Mouse (Mus musculus): ENCODE results near the gene 1110059E24Rik. TPM values are rescaled to one million over a fixed set of nuclear protein-coding genes. Genes with fewer than 3 reads are reported as not detected.

The 1110059E24Rik gene
- polyA plus RNA-seq, 1 experiment: 4.8 TPM

- Histone ChIP-seq H3K4me3 (ENCODE audit: control insufficient read depth, insufficient read depth, low read length) (no peak overlapping the region), H3K27me3 (ENCODE audit: control insufficient read depth, insufficient read depth, low read length) (no peaks in the 10 kb centered on the region), H3K4me1 (replicated peaks; ENCODE audit: control insufficient read depth, insufficient read depth, low read length) (no peaks in the 10 kb centered on the region), H3K36me3 (ENCODE audit: control insufficient read depth, insufficient read depth, low read length) (no peaks in the 10 kb centered on the region), H3K27ac (ENCODE audit: control insufficient read depth, insufficient read depth, low read length) (no peak overlapping the region)
- WGBS: 90% methylated on average over 5 of the region's 5 CpGs
- DNase-seq: no peak
- TF ChIP-seq POLR2A (IDR thresholded peaks at IDR 0.05; ENCODE audit: control insufficient read depth, extremely low read depth, insufficient read depth, low read length, poor library complexity): no peak
- TF ChIP-seq CTCF (IDR thresholded peaks at IDR 0.05; ENCODE audit: borderline replicate concordance, control insufficient read depth, extremely low read depth, insufficient read depth, low read length, poor library complexity): no peak
Measured at GRCm38 (mm10) chr19:21551921-21552536, 100.7 kb downstream of the 1110059E24Rik start.

GRCm38 (mm10) chr19:21549713-21550112 lies 103.1 kb downstream of the 1110059E24Rik start:
- H3K36me3 ChIP-seq (ENCODE audit: control insufficient read depth, insufficient read depth, low read length): no peaks in the 10 kb centered on the region
- TF ChIP-seq POLR2A (IDR thresholded peaks at IDR 0.05; ENCODE audit: control insufficient read depth, extremely low read depth, insufficient read depth, low read length, poor library complexity): no peak
- TF ChIP-seq CTCF (IDR thresholded peaks at IDR 0.05; ENCODE audit: borderline replicate concordance, control insufficient read depth, extremely low read depth, insufficient read depth, low read length, poor library complexity): no peak
- H3K27ac ChIP-seq (ENCODE audit: control insufficient read depth, insufficient read depth, low read length): no peak overlapping the region
- no peak for DNase-seq
- WGBS: 91% methylated on average over 3 of the region's 3 CpGs
- H3K4me1 ChIP-seq (replicated peaks; ENCODE audit: control insufficient read depth, insufficient read depth, low read length): no peaks in the 10 kb centered on the region
- no peaks in the 10 kb centered on the region for H3K27me3 ChIP-seq (ENCODE audit: control insufficient read depth, insufficient read depth, low read length)
- H3K4me3 ChIP-seq (ENCODE audit: control insufficient read depth, insufficient read depth, low read length): no peak overlapping the region

- DNase-seq: no peak
- Histone ChIP-seq H3K27me3 (ENCODE audit: control insufficient read depth, insufficient read depth, low read length) (no peaks in the 10 kb centered on the region), H3K36me3 (ENCODE audit: control insufficient read depth, insufficient read depth, low read length) (no peaks in the 10 kb centered on the region), H3K4me1 (replicated peaks; ENCODE audit: control insufficient read depth, insufficient read depth, low read length) (no peaks in the 10 kb centered on the region), H3K4me3 (ENCODE audit: control insufficient read depth, insufficient read depth, low read length) (no peak overlapping the region), H3K27ac (ENCODE audit: control insufficient read depth, insufficient read depth, low read length) (no peak overlapping the region)
- TF ChIP-seq CTCF (IDR thresholded peaks at IDR 0.05; ENCODE audit: borderline replicate concordance, control insufficient read depth, extremely low read depth, insufficient read depth, low read length, poor library complexity): no peak
- TF ChIP-seq POLR2A (IDR thresholded peaks at IDR 0.05; ENCODE audit: control insufficient read depth, extremely low read depth, insufficient read depth, low read length, poor library complexity): no peak
- 88% methylated on average over 3 of the region's 3 CpGs for WGBS
Measured at GRCm38 (mm10) chr19:21548947-21549346, 103.8 kb downstream of the 1110059E24Rik start.

GRCm38 (mm10) chr19:21537125-21537524 lies 115.7 kb downstream of the 1110059E24Rik start:
- TF ChIP-seq POLR2A (IDR thresholded peaks at IDR 0.05; ENCODE audit: control insufficient read depth, extremely low read depth, insufficient read depth, low read length, poor library complexity) (no peak), CTCF (IDR thresholded peaks at IDR 0.05; ENCODE audit: borderline replicate concordance, control insufficient read depth, extremely low read depth, insufficient read depth, low read length, poor library complexity) (no peak)
- Histone ChIP-seq H3K4me3 (ENCODE audit: control insufficient read depth, insufficient read depth, low read length) (no peak overlapping the region), H3K36me3 (ENCODE audit: control insufficient read depth, insufficient read depth, low read length) (no peaks in the 10 kb centered on the region), H3K27ac (ENCODE audit: control insufficient read depth, insufficient read depth, low read length) (no peak overlapping the region), H3K4me1 (replicated peaks; ENCODE audit: control insufficient read depth, insufficient read depth, low read length) (no peaks in the 10 kb centered on the region), H3K27me3 (ENCODE audit: control insufficient read depth, insufficient read depth, low read length) (no peaks in the 10 kb centered on the region)
- 85% methylated on average over 3 of the region's 3 CpGs for WGBS
- no peak for DNase-seq

Other genes with a start within 250 kb of the 1110059E24Rik start
- 1.4 and 1.9 TPM in 2 replicates for gene Gda, start 179.5 kb downstream of the 1110059E24Rik start, polyA plus RNA-seq (2012; rRNA removed)
- 8.2 and 12.8 TPM in 2 replicates for gene Abhd17b, start 209 bp upstream of the 1110059E24Rik start, polyA plus RNA-seq (2012; rRNA removed)
- 3.1 TPM in 2 replicates for gene Cemip2, start 125.4 kb upstream of the 1110059E24Rik start, polyA plus RNA-seq (2012; rRNA removed)

Data from thymus, adult 2 months (tissue).